Mouse (Mus musculus) frontal cortex, postnatal 14 days (tissue): ENCODE data around the gene Rtp2.

ENCODE experiments used
- DNase-seq, 2 experiments: peaks; one replicate each; pipeline ENCODE4 v3.0.0; 2022; ENCODE audit warnings: low spot score in 2 of 2

Gene Rtp2

DNA sequence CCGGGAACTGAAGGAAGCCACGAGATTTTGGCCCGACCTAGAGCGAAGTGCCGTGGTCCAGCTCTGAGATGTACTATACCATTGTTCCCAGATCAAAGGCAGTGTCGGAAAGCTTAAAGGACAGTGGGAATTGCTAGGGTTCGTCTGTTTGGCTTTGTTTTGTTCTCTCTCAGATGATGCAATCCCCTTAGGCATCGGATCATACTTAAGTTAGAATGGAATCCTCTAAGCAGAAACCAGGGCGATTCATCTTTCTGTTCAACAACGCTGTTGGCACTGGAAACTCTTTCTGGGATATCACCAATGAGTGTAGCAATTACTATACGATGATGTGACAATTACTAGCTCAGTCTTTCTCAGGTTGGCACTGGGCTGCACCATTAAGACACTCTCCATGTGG lies at the start of gene Rtp2:
Rtp2 (minus strand) TSS at position 101 of the 400 bp plus-strand sequence.
- no peak for DNase-seq

DNA sequence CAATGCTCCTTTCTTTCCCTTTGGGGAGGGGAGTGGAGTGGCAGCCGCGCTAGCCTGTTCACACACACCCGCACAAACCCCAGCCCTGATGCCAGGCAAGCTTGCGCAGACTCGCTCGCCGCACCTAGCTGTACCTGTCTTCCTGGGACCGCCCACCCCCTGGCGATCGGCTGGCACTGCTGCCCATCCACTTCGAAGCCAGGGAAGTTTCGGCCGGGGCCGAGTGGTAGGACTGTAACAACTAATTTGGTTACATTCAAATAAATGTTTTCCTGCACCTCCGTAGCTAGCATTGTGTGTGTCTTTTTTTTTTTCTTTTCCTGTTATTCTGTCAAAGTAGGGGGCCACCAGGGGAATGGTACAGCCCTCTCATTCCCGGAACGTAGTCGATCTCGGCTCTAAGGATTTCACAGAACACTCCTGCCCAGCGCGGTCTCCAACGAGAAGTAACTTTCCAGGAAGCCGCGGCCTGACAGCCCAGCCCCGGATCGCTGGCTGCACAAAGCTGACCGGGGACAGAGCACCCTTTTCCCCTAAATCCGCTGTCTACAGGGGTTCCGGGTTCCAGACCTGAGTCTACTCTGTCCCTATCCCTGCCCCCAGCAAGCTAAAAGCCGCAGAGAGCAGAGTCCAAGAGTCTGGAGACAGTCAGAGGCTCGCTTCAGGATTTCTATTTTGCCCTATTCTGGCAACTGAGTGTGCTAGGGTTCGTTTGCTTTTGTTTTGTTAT lies 49.0 kb upstream of the Rtp2 start:
- DNase-seq = no peak

DNA sequence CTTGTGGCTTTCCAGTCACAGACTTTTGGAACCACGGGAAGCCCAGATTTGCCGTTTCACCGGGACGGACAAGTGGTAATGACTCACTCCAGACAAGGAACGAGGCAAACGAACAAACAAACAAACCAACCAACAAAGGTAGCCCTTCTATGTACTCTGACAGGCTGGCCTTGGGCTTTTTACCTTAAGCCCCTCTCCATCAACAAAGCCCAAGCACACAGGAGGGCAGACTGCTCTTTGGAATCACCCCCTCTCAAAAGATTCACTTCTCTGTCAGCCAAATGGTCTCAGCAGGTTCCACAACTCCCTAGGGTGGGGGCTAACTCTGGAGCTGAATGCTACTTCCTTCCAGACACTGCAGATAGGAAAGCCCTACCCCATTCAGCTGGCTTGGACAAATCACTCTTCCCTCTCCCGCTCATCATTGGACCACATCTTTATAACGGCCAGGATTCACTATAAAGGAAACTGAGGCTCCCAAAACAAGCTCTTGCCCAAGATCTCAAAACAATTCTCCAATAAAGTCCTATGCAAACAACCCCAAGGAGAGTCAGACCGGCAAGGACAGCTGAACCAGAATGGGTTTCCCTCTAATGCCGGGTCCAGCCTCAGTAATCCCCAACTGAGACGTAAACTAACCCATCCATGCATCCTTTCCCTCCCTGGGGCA lies 48.1 kb upstream of the Rtp2 start:
- DNase-seq = no peak

DNA sequence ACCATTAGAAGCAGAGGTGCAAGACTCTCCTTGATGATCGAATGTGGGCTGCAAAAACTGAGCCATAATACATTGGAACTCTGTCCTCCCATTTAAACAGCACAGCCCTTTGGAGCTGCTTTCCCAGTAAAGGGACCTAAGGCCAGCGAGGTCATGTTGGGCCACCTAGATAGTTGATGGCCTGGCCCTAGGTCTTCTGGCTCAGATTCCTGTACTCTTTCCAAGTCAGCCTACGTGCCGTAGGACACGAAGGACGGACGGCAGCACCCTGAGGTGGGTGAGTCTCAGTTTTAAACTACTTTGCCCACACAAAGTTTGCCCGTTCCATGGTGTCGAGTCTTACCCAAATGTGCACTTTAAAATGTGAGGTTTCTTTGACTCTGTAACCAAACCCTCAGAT lies 47.3 kb upstream of the Rtp2 start:
- no peak for DNase-seq

GRCm38 (mm10) chr16:23978495-23978894 lies 46.3 kb upstream of the Rtp2 start:
- no peak for DNase-seq

GRCm38 (mm10) chr16:23977732-23978131 lies 45.5 kb upstream of the Rtp2 start:
- no peak for DNase-seq

- no peak for DNase-seq
Measured at GRCm38 (mm10) chr16:23976196-23976595, 44.0 kb upstream of the Rtp2 start.

GRCm38 (mm10) chr16:23973635-23974367 lies 41.6 kb upstream of the Rtp2 start:
- no peak for DNase-seq

DNA sequence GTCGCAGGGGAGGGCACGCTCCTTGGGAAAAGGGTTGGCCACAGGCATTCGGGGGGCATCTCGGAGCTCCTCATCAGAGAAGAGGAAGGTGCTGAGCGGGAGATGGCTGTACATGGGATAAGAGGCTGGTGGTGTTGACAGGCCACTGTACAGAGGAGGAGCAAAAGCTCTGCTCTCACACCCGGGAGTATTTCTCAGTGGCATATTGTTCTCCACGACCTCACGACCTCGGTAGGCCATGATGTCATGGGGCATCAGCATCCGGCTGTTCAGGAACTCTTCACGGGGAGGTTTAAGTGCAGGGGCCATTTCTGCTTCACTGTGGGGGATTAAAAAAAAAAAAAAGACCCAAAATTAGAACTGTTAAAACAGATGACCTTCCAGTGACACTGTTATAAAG lies 40.7 kb upstream of the Rtp2 start:
- no peak for DNase-seq

DNA sequence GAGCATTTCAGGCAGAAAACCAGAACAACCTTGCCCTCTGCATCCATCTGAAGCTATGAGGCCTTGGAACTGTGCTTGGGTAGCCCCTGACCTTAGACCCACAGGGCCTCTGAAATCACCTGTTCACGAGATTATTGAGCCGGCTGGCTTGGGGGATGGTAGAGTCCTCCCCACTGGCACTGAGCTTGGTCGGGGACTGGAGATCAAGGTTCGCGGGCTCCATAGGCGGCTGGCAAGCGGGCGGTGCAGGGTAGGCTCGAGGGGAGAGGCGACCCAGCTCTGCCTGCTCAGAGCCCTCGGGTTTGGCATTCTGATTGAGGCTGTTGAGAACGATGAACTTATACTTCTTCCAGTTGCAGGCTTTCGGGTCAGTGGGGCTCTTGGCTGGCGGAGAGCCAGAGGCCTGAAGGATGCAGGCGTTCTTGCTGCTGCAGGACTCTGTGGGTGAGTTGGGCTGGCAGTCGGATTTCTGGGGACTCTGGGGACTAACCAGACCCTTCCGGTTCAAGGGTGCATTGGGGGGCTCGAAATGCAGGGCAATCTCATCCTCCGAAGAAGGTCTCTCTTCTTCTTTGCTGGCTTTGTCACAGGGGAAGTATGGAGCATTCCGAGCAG lies 40.0 kb upstream of the Rtp2 start:
- no peak for DNase-seq

GRCm38 (mm10) chr16:23969919-23970318 lies 37.7 kb upstream of the Rtp2 start:
- no peak for DNase-seq

- no peak for DNase-seq
Measured at GRCm38 (mm10) chr16:23968888-23969287, 36.7 kb upstream of the Rtp2 start.

GRCm38 (mm10) chr16:23967301-23967700 lies 35.1 kb upstream of the Rtp2 start:
- no peak for DNase-seq

GRCm38 (mm10) chr16:23966066-23966465 lies 33.9 kb upstream of the Rtp2 start:
- no peak for DNase-seq

- DNase-seq = no peak
Measured at GRCm38 (mm10) chr16:23964706-23965367, 32.6 kb upstream of the Rtp2 start.

DNA sequence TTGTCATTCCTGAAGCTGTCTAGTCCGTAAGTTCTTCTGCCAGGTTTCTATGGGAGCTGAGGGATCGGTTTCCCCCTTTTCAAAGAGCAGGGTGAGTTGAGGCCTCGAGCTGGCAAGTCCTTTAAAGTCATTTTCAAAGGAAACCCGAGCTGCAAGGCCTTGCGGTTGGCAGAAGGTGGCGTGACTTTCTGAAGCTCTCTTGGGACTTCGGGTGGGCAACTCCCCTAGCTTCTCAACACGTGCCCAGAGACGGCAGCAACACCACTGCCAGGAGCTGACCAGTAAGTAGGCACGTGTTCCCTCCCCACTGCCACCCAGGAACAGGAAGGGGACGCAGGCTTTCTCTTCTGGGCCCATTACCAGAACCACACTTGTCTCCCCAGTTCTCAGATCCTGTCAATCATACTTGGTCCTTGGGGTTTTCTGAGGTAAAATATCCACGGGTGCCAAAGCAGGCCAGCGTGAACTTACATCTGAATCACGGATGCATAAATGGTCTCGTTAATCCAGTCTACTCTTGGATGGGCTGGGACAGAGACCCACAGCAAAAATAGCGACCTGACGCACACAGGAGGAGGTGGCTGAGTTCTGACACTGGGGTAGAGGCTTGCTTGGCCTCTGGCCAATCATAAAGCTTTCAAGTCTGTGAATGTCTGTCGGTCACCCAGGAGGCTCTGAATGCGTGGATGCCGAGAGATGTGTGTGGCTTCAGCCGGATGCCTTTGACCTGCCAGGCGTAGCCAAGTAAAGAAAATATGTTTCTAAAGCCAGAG lies 31.9 kb upstream of the Rtp2 start:
- DNase-seq = no peak

DNA sequence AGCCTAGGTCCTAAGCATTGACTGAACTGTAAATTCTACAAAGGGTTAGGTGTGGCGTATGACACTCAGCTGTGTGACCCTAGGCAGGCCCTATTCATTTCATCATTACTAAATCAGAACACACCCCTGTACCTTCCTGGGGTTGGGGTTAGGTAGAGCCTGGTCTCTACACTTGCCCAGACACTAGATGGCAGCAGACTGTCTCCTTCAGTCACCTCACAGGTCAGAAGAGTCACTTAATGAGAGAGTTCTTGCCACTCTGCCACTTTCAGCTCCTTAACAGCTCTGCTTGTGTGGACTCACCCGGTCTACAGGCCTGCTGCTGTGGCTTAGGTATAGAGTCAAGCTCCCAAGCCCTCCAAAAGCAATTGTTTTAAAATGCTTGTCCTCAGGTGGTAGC lies 30.2 kb upstream of the Rtp2 start:
- DNase-seq = no peak

GRCm38 (mm10) chr16:23958938-23959337 lies 26.7 kb upstream of the Rtp2 start:
- DNase-seq = no peak

DNA sequence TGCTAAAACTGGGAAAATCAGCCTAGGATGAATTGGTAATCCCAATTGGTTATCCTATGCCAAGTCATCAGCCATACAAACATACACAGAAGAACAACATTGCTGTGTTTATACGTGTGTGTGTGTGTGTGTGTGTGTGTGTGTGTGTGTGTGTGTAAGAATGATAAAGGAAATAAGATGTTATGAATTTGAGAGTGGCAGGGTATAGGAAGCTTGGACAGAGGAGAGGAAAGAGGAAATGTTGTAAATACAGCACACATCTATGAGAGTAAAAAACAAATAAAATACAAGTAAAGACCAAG lies 21.7 kb upstream of the Rtp2 start:
- no peak for DNase-seq

- no peak for DNase-seq
Measured at GRCm38 (mm10) chr16:23953189-23953958, 21.2 kb upstream of the Rtp2 start.
